Mouse (Mus musculus): Measurements from ENCODE around the gene Kcnmb4. TPM values are rescaled to one million over a fixed set of nuclear protein-coding genes. Genes with fewer than 3 reads are reported as not detected.

Gene Kcnmb4
- polyA plus RNA-seq, 1 experiment from 2014 or later = 2.8 TPM

GRCm38 (mm10) chr10:116475725-116476124 is 2.0 kb upstream of the Kcnmb4 start:
- 56% methylated on average over 6 of the region's 6 CpGs for WGBS
- no peak overlapping the region for H3K9ac ChIP-seq (replicated peaks; ENCODE audit: low read depth)
- no peak for DNase-seq (ENCODE audit: low spot score)
- no peaks in the 10 kb centered on the region for H3K36me3 ChIP-seq (ENCODE audit: insufficient read depth, low read length)
- no peaks in the 10 kb centered on the region for H3K9me3 ChIP-seq (ENCODE audit: low read length)
- no peak overlapping the region for H3K4me3 ChIP-seq (ENCODE audit: low read depth, low read length)
- ATAC-seq = no peak
- TF ChIP-seq CTCF (IDR thresholded peaks at IDR 0.05) (no peak), EP300 (IDR thresholded peaks at IDR 0.05) (no peak)
- H3K27me3 ChIP-seq (replicated peaks; ENCODE audit: insufficient read depth, low read length) = no peaks in the 10 kb centered on the region
- H3K27ac ChIP-seq (ENCODE audit: low read length) = no peak overlapping the region
- peaks cover 10% of the 10 kb centered on the region; the same call in 1 of the 2 replicates for H3K4me1 ChIP-seq (ENCODE audit: insufficient read depth, low read depth, low read length)
- H3K4me2 ChIP-seq (replicated peaks; ENCODE audit: low read depth, low read length) = no peak overlapping the region

- TF ChIP-seq EP300 (IDR thresholded peaks at IDR 0.05) (no peak), CTCF (IDR thresholded peaks at IDR 0.05) (no peak)
- Histone ChIP-seq H3K9me3 (ENCODE audit: low read length) (no peaks in the 10 kb centered on the region), H3K27ac (ENCODE audit: low read length) (no peak overlapping the region), H3K4me1 (ENCODE audit: insufficient read depth, low read depth, low read length) (peaks cover 10% of the 10 kb centered on the region; the same call in 1 of the 2 replicates), H3K36me3 (ENCODE audit: insufficient read depth, low read length) (no peaks in the 10 kb centered on the region), H3K4me3 (ENCODE audit: low read depth, low read length) (peak overlapping the region; percentile 63), H3K27me3 (replicated peaks; ENCODE audit: insufficient read depth, low read length) (no peaks in the 10 kb centered on the region), H3K9ac (replicated peaks; ENCODE audit: low read depth) (no peak overlapping the region), H3K4me2 (replicated peaks; ENCODE audit: low read depth, low read length) (peak overlapping the region; percentile 99)
- ATAC-seq (peak; percentile 30), DNase-seq (ENCODE audit: low spot score) (peak; percentile 48)
- 1% methylated on average over 43 of the region's 78 CpGs for WGBS
These were observed 463 bp downstream of the Kcnmb4 start for GRCm38 (mm10) chr10:116473071-116473758.

GRCm38 (mm10) chr10:116472579-116472978 is 1.1 kb downstream of the Kcnmb4 start:
- Histone ChIP-seq H3K4me1 (ENCODE audit: insufficient read depth, low read depth, low read length) (peaks cover 10% of the 10 kb centered on the region; the same call in 1 of the 2 replicates), H3K9me3 (ENCODE audit: low read length) (no peaks in the 10 kb centered on the region), H3K27ac (ENCODE audit: low read length) (no peak overlapping the region), H3K27me3 (replicated peaks; ENCODE audit: insufficient read depth, low read length) (no peaks in the 10 kb centered on the region), H3K4me2 (replicated peaks; ENCODE audit: low read depth, low read length) (peak overlapping the region; percentile 99), H3K4me3 (ENCODE audit: low read depth, low read length) (peak overlapping the region; percentile 63; the same call in 1 of the 2 replicates), H3K9ac (replicated peaks; ENCODE audit: low read depth) (no peak overlapping the region), H3K36me3 (ENCODE audit: insufficient read depth, low read length) (no peaks in the 10 kb centered on the region)
- no peak for TF ChIP-seq CTCF (IDR thresholded peaks at IDR 0.05)
- DNase-seq (ENCODE audit: low spot score) = no peak
- WGBS = 11% methylated on average over 5 of the region's 5 CpGs
- ATAC-seq = no peak

GRCm38 (mm10) chr10:116470306-116470925 is 3.3 kb downstream of the Kcnmb4 start:
- H3K36me3 ChIP-seq (ENCODE audit: insufficient read depth, low read length) = no peaks in the 10 kb centered on the region
- H3K27me3 ChIP-seq (replicated peaks; ENCODE audit: insufficient read depth, low read length) = no peaks in the 10 kb centered on the region
- no peak overlapping the region for H3K9ac ChIP-seq (replicated peaks; ENCODE audit: low read depth)
- WGBS = 87% methylated on average over 11 of the region's 11 CpGs
- no peak overlapping the region for H3K4me3 ChIP-seq (ENCODE audit: low read depth, low read length)
- DNase-seq (ENCODE audit: low spot score) (no peak), ATAC-seq (no peak)
- peaks cover 10% of the 10 kb centered on the region; the same call in 1 of the 2 replicates for H3K4me1 ChIP-seq (ENCODE audit: insufficient read depth, low read depth, low read length)
- no peak overlapping the region for H3K27ac ChIP-seq (ENCODE audit: low read length)
- no peak overlapping the region for H3K4me2 ChIP-seq (replicated peaks; ENCODE audit: low read depth, low read length)
- TF ChIP-seq EP300 (IDR thresholded peaks at IDR 0.05) = no peak
- TF ChIP-seq CTCF (IDR thresholded peaks at IDR 0.05) = no peak
- H3K9me3 ChIP-seq (ENCODE audit: low read length) = no peaks in the 10 kb centered on the region

GRCm38 (mm10) chr10:116468094-116468493 is 5.6 kb downstream of the Kcnmb4 start:
- no peaks in the 10 kb centered on the region for H3K36me3 ChIP-seq (ENCODE audit: insufficient read depth, low read length)
- DNase-seq (ENCODE audit: low spot score) = no peak
- TF ChIP-seq CTCF (IDR thresholded peaks at IDR 0.05) (no peak), EP300 (IDR thresholded peaks at IDR 0.05) (no peak)
- H3K9ac ChIP-seq (replicated peaks; ENCODE audit: low read depth) = no peak overlapping the region
- H3K27ac ChIP-seq (ENCODE audit: low read length) = no peak overlapping the region
- WGBS = 78% methylated on average over 5 of the region's 5 CpGs
- H3K27me3 ChIP-seq (replicated peaks; ENCODE audit: insufficient read depth, low read length) = no peaks in the 10 kb centered on the region
- peaks cover 8% of the 10 kb centered on the region; the same call in 1 of the 2 replicates for H3K4me1 ChIP-seq (ENCODE audit: insufficient read depth, low read depth, low read length)
- no peak for ATAC-seq
- H3K4me3 ChIP-seq (ENCODE audit: low read depth, low read length) = no peak overlapping the region
- no peak overlapping the region for H3K4me2 ChIP-seq (replicated peaks; ENCODE audit: low read depth, low read length)
- no peaks in the 10 kb centered on the region for H3K9me3 ChIP-seq (ENCODE audit: low read length)

DNA sequence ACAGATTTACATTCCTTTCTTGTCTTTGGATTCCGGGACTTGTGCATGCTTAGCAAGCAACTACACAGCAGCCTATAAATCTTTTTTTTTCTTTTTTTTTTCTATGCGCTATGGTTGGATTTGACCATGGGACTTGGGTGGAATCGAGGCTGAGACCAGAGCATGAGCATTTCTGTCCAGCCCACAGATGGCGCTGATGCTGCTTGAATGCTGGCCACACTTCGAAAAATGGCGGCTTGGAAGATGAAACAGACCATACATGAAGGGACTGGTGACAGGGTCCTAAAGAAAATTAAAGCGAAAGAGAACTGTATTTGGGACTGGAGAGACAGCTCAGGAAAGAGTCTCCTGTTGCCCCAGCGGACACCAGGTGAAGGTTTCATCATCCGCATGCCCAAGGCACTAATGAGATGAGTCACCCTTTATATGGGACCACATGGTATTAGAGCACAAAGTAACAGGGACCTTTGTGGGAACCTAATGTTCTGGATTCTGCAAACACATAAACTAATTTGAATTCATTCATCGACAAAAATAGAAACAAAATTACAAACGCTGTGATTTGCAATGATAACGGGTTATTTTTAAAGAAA is 9.8 kb downstream of the Kcnmb4 start:
- 92% methylated on average over 12 of the region's 12 CpGs for WGBS
- no peak overlapping the region for H3K4me3 ChIP-seq (ENCODE audit: low read depth, low read length)
- TF ChIP-seq CTCF (IDR thresholded peaks at IDR 0.05) (peak; percentile 17; the same call in 1 of the 2 replicates), EP300 (IDR thresholded peaks at IDR 0.05) (no peak)
- no peaks in the 10 kb centered on the region for H3K9me3 ChIP-seq (ENCODE audit: low read length)
- H3K4me2 ChIP-seq (replicated peaks; ENCODE audit: low read depth, low read length) = no peak overlapping the region
- no peak overlapping the region for H3K27ac ChIP-seq (ENCODE audit: low read length)
- no peak for ATAC-seq
- no peaks in the 10 kb centered on the region for H3K36me3 ChIP-seq (ENCODE audit: insufficient read depth, low read length)
- no peak overlapping the region for H3K9ac ChIP-seq (replicated peaks; ENCODE audit: low read depth)
- DNase-seq (ENCODE audit: low spot score) = no peak
- no peaks in the 10 kb centered on the region for H3K4me1 ChIP-seq (ENCODE audit: insufficient read depth, low read depth, low read length)
- H3K27me3 ChIP-seq (replicated peaks; ENCODE audit: insufficient read depth, low read length) = no peaks in the 10 kb centered on the region
